Mouse (Mus musculus): ENCODE results near the gene Ttc7b. TPM values are rescaled to one million over a fixed set of nuclear protein-coding genes. Genes with fewer than 3 reads are reported as not detected.
A peak's percentile ranks its signal among the peaks of the same experiment; 100 is the strongest.

Gene Ttc7b
- polyA plus RNA-seq, 1 experiment: 149 TPM

- 57% methylated on average over 18 of the region's 18 CpGs for WGBS
- H3K4me3 ChIP-seq (replicated peaks; ENCODE audit: insufficient read depth, low read depth, low read length): no peak overlapping the region
- no peak for TF ChIP-seq POLR2A (IDR thresholded peaks at IDR 0.05; ENCODE audit: borderline replicate concordance, insufficient read depth, low read length)
- H3K27ac ChIP-seq (ENCODE audit: insufficient read depth, low read length): no peak overlapping the region
- peak in 1 of 2 experiments; percentile 39 for DNase-seq
- no peaks in the 10 kb centered on the region for H3K27me3 ChIP-seq (ENCODE audit: control insufficient read depth, insufficient read depth, low read length)
- peaks cover 19% of the 10 kb centered on the region for H3K4me1 ChIP-seq (ENCODE audit: control insufficient read depth, insufficient read depth, low read length)
Measured at GRCm38 (mm10) chr12:100290711-100291685, 229.6 kb downstream of the Ttc7b start.

- TF ChIP-seq POLR2A (IDR thresholded peaks at IDR 0.05; ENCODE audit: borderline replicate concordance, insufficient read depth, low read length) (no peak; the same call in 1 of the 2 replicates), CTCF (IDR thresholded peaks at IDR 0.05; ENCODE audit: borderline replicate concordance, insufficient read depth, low read depth, low read length) (no peak)
- Histone ChIP-seq H3K27me3 (ENCODE audit: control insufficient read depth, insufficient read depth, low read length) (no peaks in the 10 kb centered on the region), H3K27ac (ENCODE audit: insufficient read depth, low read length) (0 out of 2 replicates have a peak overlapping the region, but pooled peaks have one; percentile 2), H3K4me3 (replicated peaks; ENCODE audit: insufficient read depth, low read depth, low read length) (peak overlapping the region; percentile 11), H3K4me1 (ENCODE audit: control insufficient read depth, insufficient read depth, low read length) (peaks cover 19% of the 10 kb centered on the region)
- WGBS: 5% methylated on average over 10 of the region's 11 CpGs
- peak in 1 of 2 experiments; percentile 67 for DNase-seq
Measured at GRCm38 (mm10) chr12:100290178-100290531, 230.5 kb downstream of the Ttc7b start.

DNA sequence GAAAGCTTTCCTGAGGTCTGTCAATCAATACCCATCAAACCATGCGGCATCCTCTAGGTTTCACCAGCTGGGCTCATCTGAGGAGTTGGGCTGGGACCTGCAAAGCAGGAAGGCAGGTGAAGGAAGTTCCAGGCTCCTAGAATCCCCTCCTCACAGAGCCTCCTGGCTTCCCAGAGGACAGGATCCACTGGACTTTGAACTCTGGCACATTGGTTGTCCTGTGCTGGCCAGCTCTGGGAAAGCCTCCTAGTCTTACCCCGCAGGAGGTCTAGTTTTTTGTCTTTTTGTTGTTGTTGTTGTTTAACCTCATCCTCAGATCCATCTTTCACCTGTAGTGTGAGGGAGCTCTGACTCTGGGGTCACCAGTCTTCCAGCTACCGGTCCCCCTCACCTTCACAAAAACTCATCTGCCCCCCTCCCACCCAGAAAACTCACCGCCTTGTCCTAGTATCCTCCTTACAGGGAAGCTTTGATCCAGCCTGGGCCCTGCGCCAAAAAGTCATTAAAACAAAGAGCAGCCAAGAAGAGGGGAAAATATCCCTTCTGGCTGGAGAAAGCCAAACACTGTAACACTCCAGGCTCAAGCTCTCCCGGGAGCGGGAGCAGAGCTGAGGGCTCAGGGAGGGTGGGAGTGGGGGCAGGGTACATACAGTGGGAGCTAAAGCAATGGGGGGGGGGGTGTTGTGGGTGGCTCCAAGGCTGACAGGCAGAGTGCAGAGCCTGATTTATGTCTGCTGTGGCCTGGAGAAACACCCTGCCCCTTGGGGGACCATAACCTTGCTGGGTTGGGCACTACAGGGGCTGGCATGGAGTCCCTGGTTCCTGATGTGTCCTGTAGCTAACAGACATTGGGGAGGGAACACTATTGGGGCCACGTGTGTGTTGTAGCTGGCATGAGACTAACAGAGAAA lies 231.1 kb downstream of the Ttc7b start:
- Histone ChIP-seq H3K4me1 (ENCODE audit: control insufficient read depth, insufficient read depth, low read length) (peaks cover 19% of the 10 kb centered on the region), H3K27me3 (ENCODE audit: control insufficient read depth, insufficient read depth, low read length) (no peaks in the 10 kb centered on the region), H3K27ac (ENCODE audit: insufficient read depth, low read length) (0 out of 2 replicates have a peak overlapping the region, but pooled peaks have one; percentile 2), H3K4me3 (replicated peaks; ENCODE audit: insufficient read depth, low read depth, low read length) (no peak overlapping the region)
- 16% methylated on average over 8 of the region's 8 CpGs for WGBS
- peak; percentile 66 to 68 for DNase-seq
- TF ChIP-seq POLR2A (IDR thresholded peaks at IDR 0.05; ENCODE audit: borderline replicate concordance, insufficient read depth, low read length) (no peak), CTCF (IDR thresholded peaks at IDR 0.05; ENCODE audit: borderline replicate concordance, insufficient read depth, low read depth, low read length) (no peak)

- 95% methylated on average over 5 of the region's 5 CpGs for WGBS
- Histone ChIP-seq H3K4me3 (replicated peaks; ENCODE audit: insufficient read depth, low read depth, low read length) (no peak overlapping the region), H3K4me1 (ENCODE audit: control insufficient read depth, insufficient read depth, low read length) (peaks cover 16% of the 10 kb centered on the region), H3K27ac (ENCODE audit: insufficient read depth, low read length) (no peak overlapping the region), H3K27me3 (ENCODE audit: control insufficient read depth, insufficient read depth, low read length) (no peaks in the 10 kb centered on the region)
- TF ChIP-seq CTCF (IDR thresholded peaks at IDR 0.05; ENCODE audit: borderline replicate concordance, insufficient read depth, low read depth, low read length) (no peak), POLR2A (IDR thresholded peaks at IDR 0.05; ENCODE audit: borderline replicate concordance, insufficient read depth, low read length) (no peak)
- no peak for DNase-seq
Measured at GRCm38 (mm10) chr12:100288018-100288417, 232.6 kb downstream of the Ttc7b start.

DNA sequence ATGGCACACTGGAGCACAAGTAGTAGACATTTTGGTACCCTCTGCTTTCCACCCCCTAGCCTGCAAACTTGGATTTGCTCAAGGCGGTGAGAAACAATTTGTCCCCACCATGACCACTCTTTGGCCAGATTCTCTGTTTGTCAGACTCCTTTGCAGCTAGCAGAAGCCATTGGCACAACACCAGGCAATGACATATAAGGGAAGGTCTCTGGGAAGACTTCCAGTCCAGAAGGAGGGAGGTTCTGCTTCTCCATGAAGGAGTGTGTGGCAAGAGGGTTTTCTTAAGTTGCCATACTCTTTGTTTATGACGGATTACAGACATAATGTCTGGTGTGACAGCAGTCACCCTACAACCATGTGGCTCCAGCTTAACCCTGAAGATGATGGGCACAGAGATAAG lies 233.1 kb downstream of the Ttc7b start:
- peaks cover 16% of the 10 kb centered on the region for H3K4me1 ChIP-seq (ENCODE audit: control insufficient read depth, insufficient read depth, low read length)
- no peak overlapping the region for H3K27ac ChIP-seq (ENCODE audit: insufficient read depth, low read length)
- WGBS: 78% methylated on average over 2 of the region's 2 CpGs
- no peak for DNase-seq
- no peaks in the 10 kb centered on the region for H3K27me3 ChIP-seq (ENCODE audit: control insufficient read depth, insufficient read depth, low read length)
- no peak overlapping the region for H3K4me3 ChIP-seq (replicated peaks; ENCODE audit: insufficient read depth, low read depth, low read length)
- TF ChIP-seq POLR2A (IDR thresholded peaks at IDR 0.05; ENCODE audit: borderline replicate concordance, insufficient read depth, low read length): no peak
- no peak for TF ChIP-seq CTCF (IDR thresholded peaks at IDR 0.05; ENCODE audit: borderline replicate concordance, insufficient read depth, low read depth, low read length)

GRCm38 (mm10) chr12:100283283-100283682 lies 237.3 kb downstream of the Ttc7b start:
- no peak overlapping the region for H3K4me3 ChIP-seq (replicated peaks; ENCODE audit: insufficient read depth, low read depth, low read length)
- H3K27ac ChIP-seq (ENCODE audit: insufficient read depth, low read length): no peak overlapping the region
- H3K27me3 ChIP-seq (ENCODE audit: control insufficient read depth, insufficient read depth, low read length): no peaks in the 10 kb centered on the region
- TF ChIP-seq POLR2A (IDR thresholded peaks at IDR 0.05; ENCODE audit: borderline replicate concordance, insufficient read depth, low read length) (no peak), CTCF (IDR thresholded peaks at IDR 0.05; ENCODE audit: borderline replicate concordance, insufficient read depth, low read depth, low read length) (no peak)
- DNase-seq: no peak
- peaks cover 10% of the 10 kb centered on the region for H3K4me1 ChIP-seq (ENCODE audit: control insufficient read depth, insufficient read depth, low read length)
- WGBS: 95% methylated on average over 1 of the region's 1 CpGs

DNA sequence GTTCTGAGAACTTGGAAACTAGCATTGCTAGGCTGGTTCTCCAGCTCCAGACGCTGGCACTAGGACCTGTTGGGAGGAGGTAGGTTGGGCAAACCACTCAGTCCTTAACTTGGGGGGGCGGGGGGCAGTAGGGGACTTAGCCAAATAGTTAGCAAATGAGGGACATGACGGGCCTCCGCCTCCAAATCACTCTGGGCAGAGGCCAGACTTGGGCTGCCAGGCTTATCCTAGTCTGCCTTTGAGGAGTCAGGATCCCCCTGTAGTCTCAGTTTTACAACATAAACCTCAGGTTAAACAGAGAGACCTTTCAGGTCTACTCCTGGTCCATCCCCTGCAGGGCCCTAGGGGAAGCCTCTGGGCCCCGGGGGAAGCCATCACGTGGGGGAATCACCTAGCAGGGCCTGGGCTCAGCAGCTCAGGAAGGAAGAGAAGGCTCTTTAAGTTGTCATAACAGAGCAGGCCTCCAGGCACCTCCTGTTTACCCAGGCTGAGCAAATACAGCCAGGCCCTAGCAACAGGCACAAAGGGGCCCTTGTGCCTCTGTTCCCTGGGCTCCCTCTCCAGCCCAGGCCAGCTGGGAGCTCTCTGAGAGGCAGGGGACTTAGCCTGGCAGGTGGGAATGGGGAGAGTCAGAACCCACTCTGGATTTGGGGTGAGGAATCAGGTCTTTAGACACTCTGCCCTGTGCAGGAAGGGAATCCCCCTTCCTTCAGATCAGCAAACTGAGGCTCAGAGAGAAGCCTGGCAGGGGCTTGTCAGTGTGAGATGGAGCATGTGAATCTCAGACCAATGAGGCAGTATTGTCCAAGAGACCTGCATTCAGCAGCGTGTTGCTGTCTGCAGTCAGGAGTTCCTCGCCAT lies 238.4 kb downstream of the Ttc7b start:
- no peak for DNase-seq

More for the DNA sequence above, 238.4 kb downstream of the Ttc7b start:
- 70% methylated on average over 8 of the region's 8 CpGs for WGBS
- H3K4me3 ChIP-seq (replicated peaks; ENCODE audit: insufficient read depth, low read depth, low read length): no peak overlapping the region
- no peaks in the 10 kb centered on the region for H3K27me3 ChIP-seq (ENCODE audit: control insufficient read depth, insufficient read depth, low read length)
- peak overlapping the region; percentile 63 for H3K27ac ChIP-seq (ENCODE audit: insufficient read depth, low read length)
- H3K4me1 ChIP-seq (ENCODE audit: control insufficient read depth, insufficient read depth, low read length): peaks cover 10% of the 10 kb centered on the region
- TF ChIP-seq CTCF (IDR thresholded peaks at IDR 0.05; ENCODE audit: borderline replicate concordance, insufficient read depth, low read depth, low read length) (no peak), POLR2A (IDR thresholded peaks at IDR 0.05; ENCODE audit: borderline replicate concordance, insufficient read depth, low read length) (no peak)

Measured in cerebellum, adult 2 months (tissue).